Mouse (Mus musculus) layer of hippocampus, adult 11-12 months (tissue): ENCODE measurements at regions not wholly inside any gene's neighbourhood (a gene's known extent, or its start where the extent isn't known, plus 50 kb on each side); places are given as distances from the start of the nearest gene placed in this dataset.

ENCODE experiments used
- DNase-seq: peaks from one replicate; pipeline ENCODE4 v3.0.0; 2022; ENCODE audit warnings: low spot score

DNA sequence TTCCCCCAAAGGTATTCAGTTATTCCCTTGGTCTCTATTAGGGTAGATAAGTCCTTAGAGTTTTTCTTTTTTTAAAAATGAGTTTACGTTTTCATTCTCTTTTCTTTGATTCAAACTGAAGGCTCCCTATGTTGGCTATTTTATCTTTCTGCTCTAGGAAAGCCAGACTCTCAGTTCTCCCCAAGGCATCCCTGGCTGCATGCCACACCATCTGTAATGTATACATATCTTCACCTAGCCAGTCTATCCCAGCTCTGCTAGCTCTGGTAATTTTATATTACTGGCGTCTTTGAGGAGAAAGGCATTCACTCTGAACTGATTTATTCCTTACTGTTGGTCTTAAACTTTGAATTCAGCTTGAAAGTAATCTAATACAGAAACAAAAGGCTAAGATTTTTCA is 65.2 kb upstream of the Cabcoco1 start:
- DNase-seq, result peak; percentile 11

GRCm38 (mm10) chr10:68611906-68612305 is 70.2 kb upstream of the Cabcoco1 start:
- DNase-seq, result peak; percentile 3

DNA sequence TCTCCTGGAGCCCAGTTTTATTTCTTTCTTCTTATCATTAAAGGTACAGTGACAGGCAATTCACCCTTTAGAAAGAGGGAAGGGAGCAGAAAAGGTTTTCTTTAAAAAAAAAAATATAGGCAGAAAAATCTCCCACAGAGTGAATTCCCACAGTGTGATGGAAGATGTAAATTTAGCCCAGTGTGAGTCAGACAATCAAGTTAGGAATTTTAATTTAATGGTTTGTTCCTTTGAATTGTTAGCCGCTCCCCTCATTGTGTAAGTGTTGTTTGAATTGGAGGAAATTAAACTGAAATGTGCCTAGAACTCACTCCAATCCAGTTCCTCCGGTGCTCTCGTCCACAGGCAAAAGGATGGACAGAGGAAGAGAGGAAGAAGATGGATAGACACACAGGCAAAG is 71.0 kb upstream of the Cabcoco1 start:
- DNase-seq, result no peak

DNA sequence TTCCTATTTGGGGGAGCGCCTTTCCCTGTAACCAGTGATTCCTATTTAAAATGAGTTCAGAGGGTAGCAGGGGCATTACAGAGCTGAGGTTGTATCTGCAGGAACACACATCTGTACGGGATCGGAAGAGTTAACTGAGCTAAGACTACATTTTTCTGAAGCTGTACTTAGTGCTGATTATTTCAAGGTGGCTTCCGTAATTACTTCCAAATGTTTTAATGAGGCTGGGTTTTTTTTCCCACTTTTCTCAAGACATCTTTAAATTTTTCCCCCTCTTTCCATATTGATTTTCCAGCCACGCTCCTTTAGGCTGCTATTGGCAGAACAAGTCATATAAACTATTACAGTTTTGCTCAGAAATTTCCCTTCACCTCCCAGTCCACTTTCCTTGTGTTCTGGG is 82.1 kb upstream of the Cabcoco1 start:
- DNase-seq, result no peak

DNA sequence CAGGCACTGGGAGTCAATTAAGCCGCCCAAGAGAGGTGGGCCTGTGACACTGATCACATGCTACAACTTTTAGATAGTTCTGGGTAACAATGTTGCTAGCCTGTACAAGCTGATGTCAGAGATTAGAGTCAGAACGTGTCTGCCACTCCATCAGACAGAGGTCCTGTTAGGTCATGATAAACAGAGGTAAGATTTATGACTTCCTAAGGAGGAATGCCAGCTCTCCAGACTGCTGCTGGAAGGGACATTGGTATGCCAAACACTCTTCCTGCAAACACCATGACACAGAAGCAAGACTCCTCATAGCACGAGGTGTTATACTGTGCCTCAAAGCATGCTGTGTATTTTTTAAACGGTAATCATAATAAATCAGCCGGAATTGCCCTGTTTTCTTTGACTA is 83.6 kb upstream of the Cabcoco1 start:
- no peak for DNase-seq

GRCm38 (mm10) chr10:68625752-68626151 is 84.1 kb upstream of the Cabcoco1 start:
- DNase-seq, result no peak

- DNase-seq, result no peak
These were observed 87.8 kb upstream of the Cabcoco1 start for GRCm38 (mm10) chr10:68629486-68629885.

DNA sequence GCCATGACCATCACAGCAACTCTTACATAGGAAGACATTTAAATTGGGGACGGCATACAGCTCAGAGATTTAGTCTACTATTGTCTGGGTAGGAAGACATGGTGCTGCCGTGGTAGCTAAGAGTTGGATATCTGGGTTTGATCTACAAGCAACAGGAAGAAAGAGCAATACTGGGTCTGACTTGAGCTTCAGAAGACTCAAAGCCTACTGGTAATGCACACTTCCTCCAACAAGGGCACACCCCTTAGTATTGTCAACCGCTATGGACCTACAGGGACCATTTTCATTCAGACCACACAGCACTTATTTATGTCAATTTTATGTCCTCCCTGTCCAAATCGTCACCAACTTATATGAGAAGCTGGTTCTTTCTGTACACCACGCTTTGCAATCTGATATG is 90.3 kb upstream of the Tmem26 start:
- DNase-seq, result no peak

DNA sequence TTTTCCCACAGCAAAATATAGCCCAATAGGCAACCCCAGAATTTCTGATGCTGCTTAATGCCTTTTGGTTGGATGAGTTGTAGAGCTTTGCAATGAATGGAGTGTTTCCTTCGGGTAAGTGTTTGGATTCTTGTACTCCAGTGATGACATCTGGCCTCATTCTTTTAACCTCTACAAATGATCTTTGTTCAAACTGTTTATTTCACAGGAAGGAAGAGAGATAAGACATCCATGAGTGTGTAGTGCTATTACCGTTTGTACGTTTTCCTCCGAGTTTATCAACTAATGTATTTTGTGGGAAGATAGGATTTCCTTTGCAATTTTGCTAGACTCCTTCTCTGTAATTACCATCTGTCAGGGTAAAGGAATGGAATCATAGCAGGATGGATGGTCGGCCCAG is 70.7 kb upstream of the Tmem26 start:
- no peak for DNase-seq

DNA sequence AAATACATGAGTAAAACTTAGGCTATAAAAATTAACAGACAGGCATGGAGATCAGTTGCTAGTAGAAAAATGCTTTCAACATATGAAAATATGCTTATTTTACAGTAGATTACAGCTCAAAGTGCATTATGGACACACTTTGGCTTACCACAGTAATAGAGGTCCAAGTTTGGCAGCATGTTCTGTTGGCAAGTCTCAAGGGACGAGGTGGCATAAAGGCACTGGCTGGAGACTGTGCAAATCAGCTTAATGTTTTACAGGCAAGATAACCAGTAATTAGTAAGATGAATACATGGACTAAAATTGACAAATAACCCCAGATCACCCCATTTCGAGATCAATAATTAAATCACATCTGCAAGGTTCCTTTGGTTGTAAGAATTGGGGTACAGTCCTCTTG is 68.0 kb upstream of the Tmem26 start:
- DNase-seq, result no peak

GRCm38 (mm10) chr10:68666094-68666493 is 57.4 kb upstream of the Tmem26 start:
- DNase-seq, result no peak

DNA sequence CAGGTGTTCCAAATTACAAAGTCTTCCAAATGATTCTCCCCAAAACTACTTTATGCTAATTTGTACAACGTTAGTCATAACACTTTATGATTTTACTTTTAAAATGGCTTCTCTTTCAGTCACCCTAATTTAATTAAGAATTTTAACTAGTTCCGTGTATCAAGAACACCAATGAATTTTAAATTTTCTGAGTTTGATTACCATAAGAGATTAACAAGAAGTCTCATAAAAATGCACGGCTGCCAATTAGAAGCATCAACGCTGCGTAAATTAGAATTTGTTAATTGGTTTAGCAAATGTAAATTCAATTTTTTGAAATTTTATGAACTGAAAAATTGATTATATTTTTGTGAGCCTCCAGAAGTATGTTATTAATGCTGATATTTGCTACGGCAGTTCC is 54.1 kb upstream of the Tmem26 start:
- no peak for DNase-seq

GRCm38 (mm10) chr10:68669992-68670391 is 53.5 kb upstream of the Tmem26 start:
- no peak for DNase-seq

- DNase-seq, result no peak
These were observed 51.2 kb upstream of the Tmem26 start for GRCm38 (mm10) chr10:68672291-68672690.

GRCm38 (mm10) chr10:68673102-68673872 is 50.2 kb upstream of the Tmem26 start:
- DNase-seq, result no peak
